Mouse (Mus musculus): ENCODE results near the gene Lpin1.

DNA sequence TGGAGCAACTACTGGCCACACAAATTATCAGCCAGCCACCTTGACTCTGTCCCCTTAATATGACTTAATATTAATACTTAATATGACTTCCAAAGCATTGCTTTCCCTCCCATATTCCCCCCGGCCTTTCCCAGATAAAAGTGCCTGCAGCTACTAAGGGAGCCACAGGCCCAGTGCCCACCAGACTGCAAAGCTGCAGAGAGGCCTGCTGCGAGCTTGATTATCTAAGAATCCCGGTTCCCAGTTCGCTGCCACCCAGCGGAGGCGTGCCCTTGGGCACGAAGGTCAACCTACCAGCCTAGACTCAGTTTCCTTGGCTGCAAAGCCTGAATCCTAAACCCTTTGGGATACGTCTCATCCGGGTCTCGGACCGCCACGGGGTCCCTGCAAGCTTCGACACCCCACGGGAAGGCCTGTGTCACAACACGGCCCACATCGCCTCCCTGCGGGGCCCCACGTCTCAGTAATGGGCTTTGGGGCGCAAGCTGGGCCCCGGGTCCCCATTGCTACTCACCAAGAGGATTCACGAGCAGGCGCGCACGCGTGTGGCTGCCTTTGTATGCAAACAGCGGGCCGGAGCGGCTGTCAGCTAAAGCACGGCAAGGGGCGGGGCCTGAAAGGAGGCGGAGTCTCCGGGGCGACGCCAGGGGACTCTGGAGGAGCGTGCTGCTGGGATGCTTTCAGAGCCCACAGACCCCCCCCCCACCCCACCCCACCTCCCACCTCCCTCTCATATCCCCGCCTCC, 21.4 kb downstream of the Lpin1 start:
- TF ChIP-seq CTCF (IDR thresholded peaks at IDR 0.05; ENCODE audit: borderline replicate concordance, insufficient read depth, low read depth, low read length) = no peak
- peak; percentile 75 for TF ChIP-seq POLR2A (IDR thresholded peaks at IDR 0.05; ENCODE audit: borderline replicate concordance, insufficient read depth, low read length)

Data from cerebellum, adult 2 months (tissue).